Mouse (Mus musculus) cerebellum, adult 2 months (tissue): ENCODE data around the gene Erbb3. TPM values are rescaled to one million over a fixed set of nuclear protein-coding genes. Genes with fewer than 3 reads are reported as not detected.

Experiments
- DNase-seq, 2 experiments: peaks; one replicate each; pipeline ENCODE4 v3.0.0; 2021
- H3K27ac ChIP-seq: fragments of 200-500 bp; 2 replicates; pipeline ENCODE4 v1.5.1; 2012; ENCODE audit warnings: low read length, control low read depth, inconsistent platforms; ENCODE audit not compliant: insufficient read depth
- H3K27me3 ChIP-seq: fragments of 200-500 bp; 2 replicates; pipeline ENCODE4 v1.6.1; 2012; ENCODE audit warnings: inconsistent platforms, mild to moderate bottlenecking, low read length, moderate library complexity; ENCODE audit not compliant: control insufficient read depth, insufficient read depth
- H3K4me1 ChIP-seq: fragments of 200-500 bp; 2 replicates; pipeline ENCODE4 v1.6.1; 2011; ENCODE audit warnings: low read length; ENCODE audit not compliant: control insufficient read depth, insufficient read depth
- H3K4me3 ChIP-seq: fragments of 200-500 bp; replicated peaks from 2 replicates; pipeline ENCODE3; 2011; ENCODE audit warnings: mild to moderate bottlenecking, low read depth, low read length, control low read depth; ENCODE audit not compliant: insufficient read depth
- CTCF ChIP-seq: fragments of 200-500 bp; IDR thresholded peaks from 2 replicates; pipeline ENCODE4 v1.5.1; 2011; ENCODE audit warnings: low read depth, mild to moderate bottlenecking, control low read depth, low read length, moderate library complexity, borderline replicate concordance; ENCODE audit not compliant: insufficient read depth
- POLR2A ChIP-seq: fragments of 200-500 bp; IDR thresholded peaks from 2 replicates; pipeline ENCODE4 v1.6.1; 2011; ENCODE audit warnings: low read length, control low read depth, borderline replicate concordance; ENCODE audit not compliant: insufficient read depth
- WGBS: fragments of 180-500 bp; shearing (Covaris S2); methylation state at CpG from one replicate; pipeline ENCODE4 v1.1.7; 2018; 5-methylcytosine and 5-hydroxymethylcytosine counted together
- polyA plus RNA-seq: library from polyadenylated mRNA; depleted of rRNA; stranded (reverse); fragments of >200 nt; gene quantifications from 2 replicates; pipeline ENCODE4 v1.2.3, GENCODE M21; 2012

Gene Erbb3
- polyA plus RNA-seq, 1 experiment = 11.1 TPM

DNA sequence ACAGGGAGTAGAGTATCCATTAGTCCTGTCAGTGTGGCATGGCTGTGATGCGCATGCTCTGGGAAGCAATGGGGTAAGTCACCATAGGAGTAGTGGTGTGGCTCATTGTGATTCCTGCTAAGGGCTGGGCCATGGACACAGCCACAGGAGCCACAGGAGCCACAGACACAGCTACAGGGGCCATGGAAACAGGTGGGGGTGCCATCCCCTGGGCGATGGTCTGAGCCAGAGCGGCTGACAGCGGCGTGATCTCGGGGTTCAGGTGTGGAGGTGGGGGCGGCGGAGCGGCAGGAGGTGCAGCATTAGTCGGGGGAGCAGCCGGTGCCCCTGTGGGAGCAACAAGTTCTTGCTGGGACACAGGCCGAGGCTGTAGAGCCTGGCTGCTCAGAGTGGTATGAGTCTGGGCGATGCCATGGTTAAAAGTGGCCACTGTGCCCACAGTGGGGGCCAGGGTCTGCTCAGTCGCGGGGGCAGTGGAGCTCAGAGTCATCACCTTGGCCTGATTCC, 45.2 kb downstream of the Erbb3 start:
- no peak for TF ChIP-seq POLR2A
- WGBS = 94% methylated on average over 15 of the region's 15 CpGs

DNA sequence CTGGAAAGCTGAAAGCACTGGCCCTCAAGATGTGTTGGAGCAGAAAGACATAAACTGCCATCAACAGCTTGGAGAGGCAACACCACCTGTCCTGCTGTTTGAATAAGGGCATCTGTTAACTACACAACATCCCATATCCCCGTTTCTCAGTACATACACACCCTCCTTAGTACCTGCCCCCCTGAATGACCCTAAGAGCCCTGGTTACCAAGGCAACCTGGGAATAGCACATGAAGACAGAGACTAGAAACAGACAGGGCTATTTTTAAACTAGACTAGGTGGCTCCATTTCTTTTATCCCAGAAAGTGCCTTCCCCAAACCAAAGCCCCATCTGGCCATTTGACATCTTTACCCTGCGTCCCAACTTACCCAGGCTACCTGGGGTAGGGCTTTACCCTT, 46.4 kb downstream of the Erbb3 start:
- no peaks in the 10 kb centered on the region for H3K27me3 ChIP-seq
- no peak overlapping the region for H3K27ac ChIP-seq
- H3K4me1 ChIP-seq = peaks cover 3% of the 10 kb centered on the region; the same call in 1 of the 2 replicates
- H3K4me3 ChIP-seq = no peak overlapping the region
- WGBS = 62% methylated on average over 2 of the region's 2 CpGs
- TF ChIP-seq POLR2A = no peak
- no peak for DNase-seq

More for the DNA sequence above, 45.2 kb downstream of the Erbb3 start:
- no peaks in the 10 kb centered on the region for H3K27me3 ChIP-seq
- no peak for DNase-seq
- no peak overlapping the region for H3K27ac ChIP-seq
- H3K4me3 ChIP-seq = no peak overlapping the region
- H3K4me1 ChIP-seq = peaks cover 3% of the 10 kb centered on the region; the same call in 1 of the 2 replicates

DNA sequence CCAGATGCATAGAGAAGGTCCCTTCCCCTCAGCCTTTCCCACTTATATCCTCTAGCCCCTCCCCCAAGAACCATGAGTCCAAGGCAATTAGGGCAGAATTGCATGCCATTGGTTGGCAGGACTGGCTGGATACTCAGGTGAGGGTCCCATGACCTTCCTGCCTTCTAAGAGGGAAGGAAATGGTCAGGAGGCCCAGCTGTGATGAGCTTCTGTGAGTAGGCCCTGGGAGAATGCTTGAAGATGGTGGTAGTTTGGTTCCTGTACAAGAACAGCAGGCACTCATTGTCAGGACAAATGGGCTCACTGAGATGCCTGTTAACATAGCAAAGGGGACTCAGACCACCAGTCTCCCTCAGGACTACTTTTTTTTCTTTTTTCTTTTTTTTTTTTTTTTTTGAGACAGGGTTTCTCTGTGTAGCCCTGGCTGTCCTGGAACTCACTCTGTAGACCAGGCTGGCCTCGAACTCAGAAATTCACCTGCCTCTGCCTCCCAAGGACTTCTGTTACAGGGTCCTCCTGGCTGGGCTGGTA, 51.0 kb downstream of the Erbb3 start:
- Histone ChIP-seq H3K27ac (no peak overlapping the region), H3K27me3 (no peaks in the 10 kb centered on the region), H3K4me1 (peaks cover 3% of the 10 kb centered on the region; the same call in 1 of the 2 replicates), H3K4me3 (no peak overlapping the region)
- no peak for TF ChIP-seq CTCF
- no peak for TF ChIP-seq POLR2A
- WGBS = 100% methylated on average over 1 of the region's 1 CpGs
- DNase-seq = no peak

DNA sequence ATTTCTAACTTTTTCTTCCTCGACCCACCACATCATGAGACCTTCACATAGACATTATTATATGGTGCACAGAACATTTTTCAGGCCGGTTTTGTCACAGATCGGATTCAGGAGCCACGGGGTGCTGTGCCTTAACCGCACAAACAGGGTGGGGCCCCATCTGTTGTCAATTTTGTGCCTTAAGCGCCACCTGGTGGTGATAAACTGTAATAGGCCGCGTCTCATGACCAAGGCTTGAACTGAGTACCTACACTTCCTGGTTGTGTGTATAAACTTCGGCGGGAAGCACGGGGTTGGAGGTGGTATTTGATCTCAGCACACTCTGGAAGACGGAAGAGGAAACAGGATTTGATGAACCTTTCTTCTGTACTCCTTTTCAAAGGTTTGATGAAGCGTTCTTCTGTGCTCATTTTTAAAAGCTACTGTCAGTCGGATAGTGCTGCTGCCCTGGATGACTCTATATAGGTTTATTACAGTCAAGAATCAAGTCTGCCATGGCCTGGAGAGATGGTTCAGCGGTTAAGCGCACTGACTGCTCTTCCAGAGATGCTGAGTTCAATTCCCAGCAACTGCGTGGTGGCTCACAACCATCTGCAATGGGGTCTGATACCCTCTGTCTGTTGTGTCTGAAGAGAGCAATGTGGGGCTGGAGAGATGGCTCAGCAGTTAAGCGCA, 53.0 kb downstream of the Erbb3 start:
- H3K27ac ChIP-seq = peak overlapping the region; percentile 29; the same call in 1 of the 2 replicates
- 11% methylated on average over 18 of the region's 18 CpGs for WGBS
- TF ChIP-seq POLR2A (no peak), CTCF (peak; percentile 88)
- DNase-seq = peak; percentile 89 to 92
- peak overlapping the region; percentile 17 for H3K4me3 ChIP-seq
- no peaks in the 10 kb centered on the region for H3K27me3 ChIP-seq
- peaks cover 3% of the 10 kb centered on the region; the same call in 1 of the 2 replicates for H3K4me1 ChIP-seq

DNA sequence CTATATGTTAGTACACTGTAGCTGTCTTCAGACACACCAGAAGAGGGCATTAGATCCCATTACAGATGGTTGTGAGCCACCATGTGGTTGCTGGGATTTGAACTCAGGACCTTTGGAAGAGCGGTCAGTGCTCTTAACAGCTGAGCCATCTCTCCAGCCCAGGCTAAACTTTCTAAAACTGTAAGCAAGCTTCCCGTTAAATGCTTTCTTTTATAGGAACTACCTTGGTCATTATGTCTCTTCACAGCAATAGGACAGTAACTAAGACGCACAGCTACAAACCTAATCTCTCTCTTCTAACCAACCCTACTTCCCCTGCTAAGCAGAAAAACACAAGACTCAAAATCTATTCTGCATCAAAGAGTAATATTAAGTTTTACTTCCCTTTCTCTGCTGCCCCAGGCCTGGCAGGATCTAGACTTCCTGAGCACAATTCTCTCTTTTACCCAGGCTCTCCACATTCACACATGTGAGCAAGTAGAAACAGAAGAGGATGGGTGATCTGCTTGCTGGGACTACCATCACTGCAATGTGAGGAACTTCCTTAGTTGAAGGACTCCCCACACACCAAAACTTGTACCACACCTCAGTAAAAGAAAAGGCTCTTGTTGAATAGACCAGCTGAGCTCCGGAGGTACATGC, 53.7 kb downstream of the Erbb3 start:
- no peak for DNase-seq
- 71% methylated on average over 4 of the region's 4 CpGs for WGBS
- no peak for TF ChIP-seq POLR2A
- TF ChIP-seq CTCF = no peak
- peak overlapping the region; percentile 29; the same call in 1 of the 2 replicates for H3K27ac ChIP-seq
- peak overlapping the region; percentile 17 for H3K4me3 ChIP-seq
- H3K4me1 ChIP-seq = peaks cover 3% of the 10 kb centered on the region; the same call in 1 of the 2 replicates
- H3K27me3 ChIP-seq = no peaks in the 10 kb centered on the region

DNA sequence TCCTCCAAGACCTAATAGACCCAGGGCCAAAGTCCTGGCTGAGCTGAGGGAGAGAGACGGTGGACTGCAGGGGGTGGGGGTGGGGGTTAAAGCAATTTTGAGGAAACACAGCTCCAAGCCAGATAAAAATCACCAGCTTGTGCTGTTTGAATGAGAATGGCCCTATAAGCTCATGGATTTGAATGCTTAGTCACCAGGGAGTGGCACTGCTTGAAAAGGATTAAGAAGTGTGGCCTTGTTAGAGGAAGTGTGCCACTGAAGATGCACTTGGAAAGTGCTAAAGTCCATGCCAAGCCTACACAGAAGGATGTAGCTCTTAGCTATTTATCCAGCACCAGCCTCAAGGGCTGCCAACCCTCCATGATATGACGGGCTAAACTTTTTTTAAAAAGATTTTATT, 54.2 kb downstream of the Erbb3 start:
- H3K27ac ChIP-seq = no peak overlapping the region
- H3K4me3 ChIP-seq = no peak overlapping the region
- no peak for DNase-seq
- peaks cover 3% of the 10 kb centered on the region; the same call in 1 of the 2 replicates for H3K4me1 ChIP-seq
- no peaks in the 10 kb centered on the region for H3K27me3 ChIP-seq
- TF ChIP-seq POLR2A = no peak
- no peak for TF ChIP-seq CTCF
- WGBS = 89% methylated on average over 2 of the region's 2 CpGs

DNA sequence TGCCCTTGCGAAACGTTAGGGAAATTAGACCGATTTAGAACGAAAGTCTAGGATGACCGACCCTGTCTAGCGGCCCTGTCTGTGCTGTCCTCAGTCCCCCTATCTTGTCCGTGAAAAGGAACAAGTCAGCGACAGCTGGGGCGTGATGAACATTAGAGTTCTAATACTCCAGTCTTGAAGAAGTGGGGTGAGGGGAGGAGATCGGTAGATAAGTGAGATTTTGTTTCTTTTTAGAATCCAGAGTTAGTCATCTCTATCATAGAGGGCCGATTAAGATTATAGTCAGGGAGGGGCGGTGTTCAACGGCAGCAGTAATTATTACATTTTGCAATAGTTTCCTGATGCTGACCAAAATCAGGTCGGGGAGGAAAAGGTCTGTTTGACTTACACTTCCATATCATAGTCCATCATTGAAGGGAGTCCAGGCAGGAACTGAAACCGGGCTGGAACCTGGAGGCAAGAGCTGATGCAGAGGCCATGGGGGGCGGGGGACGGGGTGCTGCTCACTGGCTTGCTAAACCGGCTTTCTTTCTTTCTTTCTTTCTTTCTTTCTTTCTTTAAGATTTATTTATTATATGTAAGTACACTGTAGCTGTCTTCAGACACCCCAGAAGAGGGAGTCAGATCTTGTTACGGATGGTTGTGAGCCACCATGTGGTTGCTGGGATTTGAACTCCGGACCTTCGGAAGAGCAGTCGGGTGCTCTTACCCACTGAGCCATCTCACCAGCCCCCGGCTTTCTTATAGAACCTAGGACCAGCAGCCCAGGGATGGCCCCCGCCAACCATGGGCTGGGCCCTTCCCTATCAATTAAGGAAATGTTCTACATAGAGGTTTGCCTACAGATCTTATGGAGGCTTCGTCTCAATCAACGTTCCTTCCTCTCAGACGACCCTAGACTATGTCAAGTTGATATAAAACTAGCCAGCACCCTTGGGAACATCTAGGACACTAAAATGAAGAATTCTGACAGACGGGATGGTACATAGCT, 62.8 kb downstream of the Erbb3 start:
- 32% methylated on average over 28 of the region's 28 CpGs for WGBS
- TF ChIP-seq POLR2A = no peak
- no peak for TF ChIP-seq CTCF
- H3K4me1 ChIP-seq = peaks cover 7% of the 10 kb centered on the region; the same call in 1 of the 2 replicates

More for the DNA sequence above, 62.8 kb downstream of the Erbb3 start:
- no peaks in the 10 kb centered on the region for H3K27me3 ChIP-seq
- peak overlapping the region; percentile 71 for H3K4me3 ChIP-seq
- no peak for DNase-seq
- H3K27ac ChIP-seq = no peak overlapping the region
